Comparison of ENCODE assay signal across 7 mouse cellular contexts in the genomic region with DNA sequence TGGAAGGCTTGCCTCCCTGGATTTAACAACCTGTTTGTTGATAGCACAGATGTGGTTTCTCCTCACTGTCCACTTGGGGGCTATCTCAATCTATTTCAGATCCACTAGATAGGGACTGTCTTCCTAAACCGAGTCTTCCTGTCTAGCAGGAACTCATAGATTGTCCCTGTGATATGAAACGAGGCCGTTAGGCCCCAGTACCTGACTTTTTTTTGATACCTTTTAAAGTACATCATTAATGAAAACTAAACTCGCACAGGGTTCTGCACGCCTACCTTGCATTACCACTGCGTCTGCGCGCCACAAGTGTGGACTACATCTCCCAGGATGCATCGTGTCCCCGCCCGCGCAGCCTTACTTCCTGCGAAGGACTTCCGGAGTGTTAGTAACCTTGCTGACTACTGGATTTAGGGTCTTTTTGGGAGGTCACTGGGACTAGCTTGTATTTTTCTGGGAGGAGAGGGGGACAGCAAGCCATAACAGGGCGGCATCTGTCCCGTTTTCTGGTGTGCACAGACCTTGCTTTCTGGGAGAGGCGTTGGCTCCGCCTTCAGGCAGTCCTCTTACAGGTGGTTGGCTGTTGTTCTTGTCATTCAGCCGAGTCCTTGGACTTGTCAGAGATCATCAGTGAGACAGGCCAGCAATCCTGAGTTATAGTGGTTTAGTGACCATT. TPM values are rescaled to one million over a fixed set of nuclear protein-coding genes. Genes with fewer than 3 reads are reported as not detected.
DNase-seq lines count a peak whose midpoint lies in the region; ATAC-seq lines count a peak whose summit lies in the region.

No protein-coding gene starts in this region.

- WGBS in embryonic facial prominence, embryonic 11.5 days: under 1% methylated on average over 19 of the region's 19 CpGs
- under 1% methylated on average over 19 of the region's 19 CpGs for WGBS in limb, embryonic 11.5 days
- WGBS in midbrain, embryonic 14.5 days: under 1% methylated on average over 19 of the region's 19 CpGs

- no peaks in the 10 kb centered on the region for H3K36me3 ChIP-seq in embryonic facial prominence, embryonic 11.5 days (replicated peaks; ENCODE audit: control insufficient read depth, insufficient read depth, low read depth, low read length)
- no peaks in the 10 kb centered on the region for H3K36me3 ChIP-seq in limb, embryonic 11.5 days (ENCODE audit: control insufficient read depth, insufficient read depth, low read length)
- no peaks in the 10 kb centered on the region for H3K36me3 ChIP-seq in midbrain, embryonic 14.5 days (ENCODE audit: control insufficient read depth, insufficient read depth, low read length)

- H3K4me3 ChIP-seq in embryonic facial prominence, embryonic 11.5 days (ENCODE audit: low read depth, low read length): peak overlapping the region; percentile 37
- peak overlapping the region; percentile 49 for H3K4me3 ChIP-seq in limb, embryonic 11.5 days (ENCODE audit: low read depth, low read length)
- peak overlapping the region; percentile 51 for H3K4me3 ChIP-seq in midbrain, embryonic 14.5 days (replicated peaks; ENCODE audit: low read depth, low read length)

- peak overlapping the region; percentile 13 for H3K4me2 ChIP-seq in embryonic facial prominence, embryonic 11.5 days (ENCODE audit: low read depth, low read length)
- peak overlapping the region; percentile 40 for H3K4me2 ChIP-seq in limb, embryonic 11.5 days (ENCODE audit: low read depth, severe bottlenecking)
- peak overlapping the region; percentile 47 for H3K4me2 ChIP-seq in midbrain, embryonic 14.5 days (ENCODE audit: low read length)

- no peaks in the 10 kb centered on the region for H3K27me3 ChIP-seq in embryonic facial prominence, embryonic 11.5 days (ENCODE audit: control insufficient read depth, insufficient read depth, low read length)
- H3K27me3 ChIP-seq in limb, embryonic 11.5 days (ENCODE audit: control insufficient read depth, insufficient read depth, low read length): no peaks in the 10 kb centered on the region
- no peaks in the 10 kb centered on the region for H3K27me3 ChIP-seq in midbrain, embryonic 14.5 days (ENCODE audit: control insufficient read depth, insufficient read depth, low read length)

- peak; percentile 94 for DNase-seq in adrenal gland, postnatal 14 days
- peak; percentile 92 for DNase-seq in embryonic facial prominence, embryonic 11.5 days (ENCODE audit: low spot score)
- peak; percentile 99 for DNase-seq in heart, adult 11 months
- peak; percentile 96 for DNase-seq in kidney, adult 18-20 months
- peak; percentile 92 for DNase-seq in limb, embryonic 11.5 days (ENCODE audit: low spot score)
- peak; percentile 95 for DNase-seq in midbrain, embryonic 14.5 days
- peak; percentile 83 to 89 for DNase-seq in spleen, adult 18-20 months

- H3K4me1 ChIP-seq in embryonic facial prominence, embryonic 11.5 days (ENCODE audit: control insufficient read depth, insufficient read depth, low read length): no peaks in the 10 kb centered on the region
- H3K4me1 ChIP-seq in limb, embryonic 11.5 days (ENCODE audit: control insufficient read depth, insufficient read depth, low read length): no peaks in the 10 kb centered on the region
- H3K4me1 ChIP-seq in midbrain, embryonic 14.5 days (ENCODE audit: control insufficient read depth, insufficient read depth, low read length): no peaks in the 10 kb centered on the region

- ATAC-seq in embryonic facial prominence, embryonic 11.5 days (replicated peaks; ENCODE audit: insufficient number of reproducible peaks, low FRiP score, low TSS enrichment, low read depth): peak; percentile 99
- peak; percentile 99 for ATAC-seq in limb, embryonic 11.5 days (ENCODE audit: insufficient number of reproducible peaks, low FRiP score, low TSS enrichment, low read depth)
- ATAC-seq in midbrain, embryonic 14.5 days (ENCODE audit: low FRiP score, low TSS enrichment): peak; percentile 99

- H3K9ac ChIP-seq in embryonic facial prominence, embryonic 11.5 days (replicated peaks; ENCODE audit: low read length): peak overlapping the region; percentile 64
- peak overlapping the region; percentile 81 for H3K9ac ChIP-seq in limb, embryonic 11.5 days (ENCODE audit: low read length)
- H3K9ac ChIP-seq in midbrain, embryonic 14.5 days (replicated peaks; ENCODE audit: low read length): peak overlapping the region; percentile 56

- peak overlapping the region; percentile 53 for H3K27ac ChIP-seq in embryonic facial prominence, embryonic 11.5 days (replicated peaks; ENCODE audit: low read depth, low read length)
- peak overlapping the region; percentile 86 for H3K27ac ChIP-seq in limb, embryonic 11.5 days (replicated peaks; ENCODE audit: low read depth, low read length)
- peak overlapping the region; percentile 80 for H3K27ac ChIP-seq in midbrain, embryonic 14.5 days (replicated peaks; ENCODE audit: low read depth, low read length)

- H3K9me3 ChIP-seq in embryonic facial prominence, embryonic 11.5 days (replicated peaks; ENCODE audit: control insufficient read depth, low read length): no peaks in the 10 kb centered on the region
- no peaks in the 10 kb centered on the region for H3K9me3 ChIP-seq in limb, embryonic 11.5 days (ENCODE audit: control insufficient read depth, low read length)
- no peaks in the 10 kb centered on the region for H3K9me3 ChIP-seq in midbrain, embryonic 14.5 days (ENCODE audit: control insufficient read depth, low read length)

RNA-seq across cellular contexts. Expression of gene Irf2, which starts 52.7 kb away (rescaled TPM):
- total RNA-seq in adrenal gland, postnatal 14 days (2021): 66.7 and 70.0 TPM in 2 replicates
- 12.3 and 13.7 TPM in 2 replicates for polyA plus RNA-seq in embryonic facial prominence, embryonic 11.5 days (2014; fragmentation: Nextera tagmentation; extraction: Ambion mirVana)
- 13.7 and 15.3 TPM in 2 replicates for polyA plus RNA-seq in limb, embryonic 11.5 days (2014; fragmentation: Nextera tagmentation; extraction: Ambion mirVana)
- 6.4 and 7.5 TPM in 2 replicates for polyA plus RNA-seq in midbrain, embryonic 14.5 days (2014; fragmentation: Nextera tagmentation; extraction: Ambion mirVana)

Comparison
In these comparisons a context has a peak if more than half of its experiments do, and no peak if none do; other contexts are left out.
1. Peak in every context shown above with its lines: DNase-seq, ATAC-seq, H3K4me3 ChIP-seq and H3K27ac ChIP-seq.